Mouse (Mus musculus) heart, embryonic 15.5 days (tissue): ENCODE results near the gene Elk4. TPM values are rescaled to one million over a fixed set of nuclear protein-coding genes. Genes with fewer than 3 reads are reported as not detected.

Source experiments
- ATAC-seq: fragments of 200-750 bp; cut with Nextera tagmentation; replicated peaks from 2 replicates; pipeline ENCODE4 v1.8.0; 2017; ENCODE audit warnings: low read depth, moderate TSS enrichment; ENCODE audit not compliant: insufficient number of reproducible peaks, insufficient read depth, low FRiP score
- H3K27ac ChIP-seq: fragments of 300-500 bp; sonication (generic); 2 replicates; pipeline ENCODE4 v1.5.1; 2015; ENCODE audit warnings: mild to moderate bottlenecking, inconsistent platforms
- H3K27me3 ChIP-seq: fragments of 300-500 bp; sonication (generic); 2 replicates; pipeline ENCODE4 v1.6.1; 2015; ENCODE audit warnings: inconsistent platforms
- H3K36me3 ChIP-seq: fragments of 300-500 bp; sonication (generic); 2 replicates; pipeline ENCODE4 v1.6.1; 2015; ENCODE audit warnings: mild to moderate bottlenecking, inconsistent platforms
- H3K4me1 ChIP-seq: fragments of 300-500 bp; sonication (generic); replicated peaks from 2 replicates; pipeline ENCODE4 v1.6.1; 2015; ENCODE audit warnings: inconsistent platforms
- H3K4me2 ChIP-seq: fragments of 300-500 bp; sonication (generic); 2 replicates; pipeline ENCODE4 v1.6.1; 2015; ENCODE audit warnings: inconsistent platforms, mild to moderate bottlenecking, moderate library complexity
- H3K4me3 ChIP-seq: fragments of 300-500 bp; sonication (generic); 2 replicates; pipeline ENCODE4 v1.5.1; 2015; ENCODE audit warnings: mild to moderate bottlenecking, inconsistent platforms
- H3K9ac ChIP-seq: fragments of 300-500 bp; sonication (generic); 2 replicates; pipeline ENCODE4 v1.6.1; 2015; ENCODE audit warnings: mild to moderate bottlenecking, inconsistent platforms
- H3K9me3 ChIP-seq: fragments of 300-500 bp; sonication (generic); replicated peaks from 2 replicates; pipeline ENCODE4 v1.6.1; 2016; ENCODE audit warnings: inconsistent platforms
- WGBS: fragments of 180-500 bp; shearing (Covaris S2); methylation state at CpG from one replicate; pipeline ENCODE4 v1.1.7; 2015; ENCODE audit warnings: mixed read lengths; 5-methylcytosine and 5-hydroxymethylcytosine counted together
- polyA plus RNA-seq: library from polyadenylated mRNA; unstranded; fragments of >200 nt; fragmentation: Nextera tagmentation; extraction: Ambion mirVana; gene quantifications from 2 replicates; pipeline ENCODE4 v1.2.1, GENCODE M21; 2015

Gene Elk4
- polyA plus RNA-seq, 1 experiment from 2014 or later, result 14.2 TPM

DNA sequence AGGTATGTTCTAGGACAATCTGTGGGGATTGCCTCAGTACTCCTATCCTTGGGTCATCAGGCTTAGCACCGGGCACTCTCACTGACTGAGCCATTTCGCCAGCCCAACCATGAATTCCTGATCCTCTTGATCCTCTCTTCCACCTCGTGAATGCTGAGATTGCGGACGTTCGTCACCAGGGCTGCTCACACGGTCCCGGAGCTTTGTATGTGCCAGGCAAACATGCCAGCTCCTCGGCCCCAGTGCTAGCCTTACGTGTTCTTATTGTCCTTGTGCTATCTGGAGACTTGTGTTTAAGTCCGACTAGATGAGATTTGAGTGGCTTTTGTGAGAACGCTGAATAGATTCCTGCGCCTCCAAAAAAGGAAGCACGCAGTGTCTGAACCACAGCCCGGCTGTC, 20.0 kb upstream of the Elk4 start:
- whole genome bisulfite sequencing, result 63% methylated on average over 15 of the region's 15 CpGs
- no peaks in the 10 kb centered on the region for H3K36me3 ChIP-seq
- H3K4me1 ChIP-seq, result no peaks in the 10 kb centered on the region
- H3K9ac ChIP-seq, result no peak overlapping the region
- no peaks in the 10 kb centered on the region for H3K27me3 ChIP-seq
- H3K27ac ChIP-seq, result no peak overlapping the region
- no peak for ATAC-seq
- peak overlapping the region; percentile 38; the same call in 1 of the 2 replicates for H3K4me2 ChIP-seq
- H3K9me3 ChIP-seq, result no peaks in the 10 kb centered on the region
- H3K4me3 ChIP-seq, result no peak overlapping the region

- no peaks in the 10 kb centered on the region for H3K36me3 ChIP-seq
- WGBS, result 81% methylated on average over 4 of the region's 4 CpGs
- ATAC-seq, result no peak
Observed at GRCm38 (mm10) chr1:131989476-131989875, 17.9 kb upstream of the Elk4 start.

DNA sequence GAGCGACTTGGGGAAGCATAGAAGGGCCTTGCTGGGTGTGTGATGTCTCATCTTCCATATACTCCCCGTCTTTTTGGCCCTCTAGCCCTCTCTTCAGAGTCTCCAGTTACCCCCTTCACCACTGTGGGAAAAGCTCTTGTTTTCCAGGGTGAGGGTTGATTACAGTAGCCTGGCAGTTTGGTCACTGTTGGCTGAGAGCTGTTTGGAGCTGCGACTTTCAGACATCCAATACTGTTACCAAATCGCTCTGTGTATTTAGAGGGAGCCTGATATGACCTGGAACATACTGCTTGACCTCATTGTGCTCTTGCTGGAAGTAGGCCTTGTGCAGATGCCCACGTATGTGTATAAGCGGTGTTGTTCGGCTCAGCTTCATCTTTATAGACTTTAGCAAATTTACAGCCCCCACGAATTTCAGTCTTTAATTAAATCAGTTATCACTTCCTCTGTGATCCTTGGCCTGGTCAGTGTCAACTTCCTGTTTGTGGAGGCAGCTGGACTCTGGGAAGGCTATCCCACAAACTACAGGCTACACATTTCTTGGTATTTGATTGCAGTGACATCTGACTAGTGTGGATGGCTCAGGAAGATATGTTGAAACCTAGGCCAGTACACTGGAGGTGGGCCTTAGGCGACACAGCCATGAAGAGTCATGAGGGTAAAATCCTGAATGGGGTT, 17.2 kb upstream of the Elk4 start:
- Histone ChIP-seq H3K27ac (no peak overlapping the region), H3K4me1 (no peaks in the 10 kb centered on the region), H3K9ac (no peak overlapping the region), H3K4me2 (no peak overlapping the region), H3K4me3 (no peak overlapping the region), H3K36me3 (no peaks in the 10 kb centered on the region), H3K27me3 (no peaks in the 10 kb centered on the region), H3K9me3 (no peaks in the 10 kb centered on the region)
- no peak for ATAC-seq
- 77% methylated on average over 9 of the region's 9 CpGs for WGBS

More at GRCm38 (mm10) chr1:131989476-131989875, 17.9 kb upstream of the Elk4 start:
- Histone ChIP-seq H3K4me2 (no peak overlapping the region), H3K4me3 (no peak overlapping the region), H3K27me3 (no peaks in the 10 kb centered on the region), H3K9me3 (no peaks in the 10 kb centered on the region), H3K27ac (no peak overlapping the region), H3K4me1 (no peaks in the 10 kb centered on the region), H3K9ac (no peak overlapping the region)

DNA sequence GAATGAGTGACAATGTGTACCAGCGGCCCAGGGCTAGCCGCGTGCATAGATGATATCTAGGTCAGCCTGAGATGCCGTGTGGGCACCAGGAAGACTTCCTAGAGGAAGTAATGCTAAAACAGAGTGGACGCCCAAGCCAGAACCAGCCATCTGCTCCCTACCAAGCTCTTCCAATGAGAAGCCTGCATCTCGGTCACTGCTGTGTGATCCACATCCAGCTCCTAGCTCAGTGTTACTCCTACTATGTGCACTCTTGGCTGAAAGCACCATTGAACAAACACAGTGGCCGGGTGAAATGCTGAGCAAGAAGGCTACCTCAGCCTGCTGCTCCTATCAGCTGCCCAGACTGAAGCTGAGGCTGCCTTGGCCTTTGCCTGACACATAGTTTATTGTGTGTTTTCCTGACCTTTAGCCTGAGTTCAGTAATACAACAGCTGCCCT, 14.8 kb upstream of the Elk4 start:
- Histone ChIP-seq H3K9me3 (no peaks in the 10 kb centered on the region), H3K36me3 (no peaks in the 10 kb centered on the region), H3K27ac (no peak overlapping the region), H3K4me2 (no peak overlapping the region), H3K27me3 (no peaks in the 10 kb centered on the region), H3K4me1 (no peaks in the 10 kb centered on the region), H3K4me3 (no peak overlapping the region), H3K9ac (no peak overlapping the region)
- ATAC-seq, result no peak
- WGBS, result 81% methylated on average over 7 of the region's 7 CpGs

DNA sequence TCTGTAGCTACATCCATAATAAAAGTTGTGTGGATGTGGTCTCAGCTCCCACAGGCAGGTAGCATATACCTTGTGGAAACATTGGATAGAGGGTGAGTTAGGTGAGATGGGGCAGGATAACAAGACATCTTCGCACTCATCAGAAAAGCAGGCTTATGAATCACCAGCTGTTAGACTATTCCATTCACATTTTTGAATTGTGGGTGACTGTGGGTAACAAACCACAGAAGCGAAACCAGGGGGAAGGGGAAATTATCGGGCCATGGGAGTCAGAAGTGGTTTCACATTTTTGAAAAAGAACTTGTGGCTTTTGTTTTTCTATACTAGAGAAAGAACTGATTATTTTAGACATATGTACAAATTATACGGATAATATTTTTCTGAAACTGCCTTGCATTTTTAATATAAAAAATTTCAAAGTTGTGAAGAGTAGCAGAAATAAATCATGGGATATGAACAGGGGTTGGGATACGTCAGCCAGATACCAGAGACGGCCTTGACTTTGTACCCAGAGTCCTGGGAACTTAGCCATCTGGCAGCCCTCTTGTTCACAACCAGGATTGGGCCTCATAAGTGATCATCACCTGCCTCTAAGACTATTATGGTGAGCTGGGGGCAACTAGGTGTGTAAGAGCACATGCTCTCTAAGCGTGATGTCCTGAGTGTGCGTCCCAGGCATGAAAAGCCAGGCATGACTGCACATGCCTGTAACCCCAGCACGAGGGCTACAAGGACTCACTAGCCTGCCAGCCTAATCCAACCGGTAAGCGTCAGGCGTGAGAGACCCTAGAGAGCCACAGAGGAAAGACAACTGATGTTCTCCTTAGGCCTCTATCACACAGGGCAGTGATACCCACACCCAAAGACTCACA, 14.0 kb upstream of the Elk4 start:
- no peak for ATAC-seq
- no peaks in the 10 kb centered on the region for H3K4me1 ChIP-seq
- no peak overlapping the region for H3K4me3 ChIP-seq
- WGBS, result 79% methylated on average over 12 of the region's 12 CpGs
- H3K27me3 ChIP-seq, result no peaks in the 10 kb centered on the region
- no peak overlapping the region for H3K4me2 ChIP-seq
- H3K9ac ChIP-seq, result no peak overlapping the region
- no peaks in the 10 kb centered on the region for H3K9me3 ChIP-seq
- no peak overlapping the region for H3K27ac ChIP-seq
- H3K36me3 ChIP-seq, result no peaks in the 10 kb centered on the region

DNA sequence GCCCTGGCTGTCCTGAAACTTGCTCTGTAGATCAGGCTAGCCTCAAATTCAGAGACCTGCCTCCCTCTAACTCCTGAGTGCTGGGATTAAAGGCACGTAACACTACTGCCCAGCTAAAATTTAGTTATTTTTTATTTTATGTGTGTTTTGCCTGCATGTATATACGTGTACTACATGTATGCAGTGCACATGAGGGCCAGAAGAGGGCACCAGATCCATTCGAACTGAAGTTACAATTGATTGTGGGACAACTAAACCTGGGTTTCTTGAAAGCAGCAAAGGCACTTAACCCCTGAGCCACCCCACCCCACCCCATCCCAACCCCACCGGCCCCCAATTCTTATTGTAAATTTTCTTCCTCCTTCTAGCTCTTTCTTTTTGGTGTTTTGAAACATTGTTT, 12.3 kb upstream of the Elk4 start:
- Histone ChIP-seq H3K36me3 (no peaks in the 10 kb centered on the region), H3K9ac (no peak overlapping the region), H3K9me3 (no peaks in the 10 kb centered on the region), H3K4me1 (no peaks in the 10 kb centered on the region), H3K27ac (no peak overlapping the region), H3K27me3 (no peaks in the 10 kb centered on the region), H3K4me2 (no peak overlapping the region), H3K4me3 (no peak overlapping the region)
- WGBS, result 29% methylated on average over 4 of the region's 4 CpGs
- ATAC-seq, result no peak

DNA sequence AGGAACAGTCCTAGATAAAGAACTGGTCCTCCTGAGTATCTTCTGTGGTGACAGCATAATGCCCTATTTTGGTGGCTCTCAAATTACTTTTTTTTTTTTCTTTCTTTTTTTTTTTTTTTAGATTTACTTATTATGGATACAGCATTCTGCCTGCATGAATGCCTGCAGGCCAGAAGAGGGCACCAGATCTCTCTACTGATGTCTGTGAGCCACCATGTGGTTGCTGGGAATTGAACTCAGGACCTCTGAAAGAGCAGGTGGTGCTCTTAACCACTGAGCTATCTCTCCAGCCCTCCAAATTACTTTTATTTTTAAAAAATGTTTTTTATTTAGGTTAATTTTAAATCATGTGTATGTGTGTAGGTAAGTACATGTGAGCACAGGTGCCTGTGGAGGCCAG, 6.9 kb upstream of the Elk4 start:
- Histone ChIP-seq H3K27ac (no peak overlapping the region), H3K9me3 (no peaks in the 10 kb centered on the region), H3K4me3 (no peak overlapping the region), H3K27me3 (no peaks in the 10 kb centered on the region), H3K4me1 (no peaks in the 10 kb centered on the region), H3K9ac (no peak overlapping the region), H3K4me2 (no peak overlapping the region), H3K36me3 (no peaks in the 10 kb centered on the region)
- no peak for ATAC-seq

- no peak overlapping the region for H3K9ac ChIP-seq
- H3K27ac ChIP-seq, result no peak overlapping the region
- H3K36me3 ChIP-seq, result no peaks in the 10 kb centered on the region
- peaks cover 5% of the 10 kb centered on the region for H3K4me1 ChIP-seq
- no peak overlapping the region for H3K4me3 ChIP-seq
- no peak overlapping the region for H3K4me2 ChIP-seq
- no peak for ATAC-seq
- no peaks in the 10 kb centered on the region for H3K27me3 ChIP-seq
- WGBS, result 79% methylated on average over 4 of the region's 4 CpGs
- no peaks in the 10 kb centered on the region for H3K9me3 ChIP-seq
Observed at GRCm38 (mm10) chr1:132001880-132002330, 5.5 kb upstream of the Elk4 start.

GRCm38 (mm10) chr1:132003111-132003510, 4.3 kb upstream of the Elk4 start:
- ATAC-seq, result no peak
- Histone ChIP-seq H3K9ac (no peak overlapping the region), H3K27me3 (no peaks in the 10 kb centered on the region), H3K4me3 (no peak overlapping the region), H3K4me2 (no peak overlapping the region), H3K36me3 (no peaks in the 10 kb centered on the region), H3K4me1 (peaks cover 5% of the 10 kb centered on the region), H3K9me3 (no peaks in the 10 kb centered on the region), H3K27ac (peak overlapping the region; percentile 50)
- 54% methylated on average over 2 of the region's 2 CpGs for WGBS

GRCm38 (mm10) chr1:132003817-132004216, 3.6 kb upstream of the Elk4 start:
- Histone ChIP-seq H3K9ac (no peak overlapping the region), H3K9me3 (no peaks in the 10 kb centered on the region), H3K36me3 (no peaks in the 10 kb centered on the region), H3K4me3 (no peak overlapping the region), H3K4me2 (no peak overlapping the region), H3K27ac (peak overlapping the region; percentile 50), H3K27me3 (no peaks in the 10 kb centered on the region), H3K4me1 (peaks cover 6% of the 10 kb centered on the region)
- no peak for ATAC-seq
- 51% methylated on average over 1 of the region's 1 CpGs for WGBS

- 78% methylated on average over 6 of the region's 6 CpGs for WGBS
- Histone ChIP-seq H3K9me3 (no peaks in the 10 kb centered on the region), H3K4me2 (no peak overlapping the region), H3K36me3 (no peaks in the 10 kb centered on the region), H3K27ac (peak overlapping the region; percentile 54), H3K27me3 (no peaks in the 10 kb centered on the region), H3K9ac (no peak overlapping the region), H3K4me3 (no peak overlapping the region), H3K4me1 (peaks cover 13% of the 10 kb centered on the region)
- ATAC-seq, result no peak
Observed at GRCm38 (mm10) chr1:132004574-132005180, 2.7 kb upstream of the Elk4 start.
